Mouse (Mus musculus) left cerebral cortex, adult 8-10 months (tissue): ENCODE results near the gene Atoh7. TPM values are rescaled to one million over a fixed set of nuclear protein-coding genes. Genes with fewer than 3 reads are reported as not detected.
"Not testable (repeated sequence)": the region's sequence is repeated elsewhere in the genome, so short reads cannot be mapped to it uniquely, and the experiment has no call there.

Experiments
- DNase-seq, 2 experiments: peaks; one replicate each; pipeline ENCODE4 v3.0.0; 2022; ENCODE audit warnings: low spot score in 2 of 2
- total RNA-seq, 4 experiments: library from RNA; stranded (reverse); gene quantifications; 2 replicates each; pipeline ENCODE4 v1.2.4; 2022

Atoh7 gene
- 1 to 10 TPM; 1.7 to 2.8 (median 2.3) TPM for total RNA-seq

GRCm38 (mm10) chr10:63099521-63099920 is at the start of gene Atoh7:
TSS of gene Atoh7 (plus strand) at chr10:63099651.
- DNase-seq = peak in 1 of 2 experiments; percentile 75

DNA sequence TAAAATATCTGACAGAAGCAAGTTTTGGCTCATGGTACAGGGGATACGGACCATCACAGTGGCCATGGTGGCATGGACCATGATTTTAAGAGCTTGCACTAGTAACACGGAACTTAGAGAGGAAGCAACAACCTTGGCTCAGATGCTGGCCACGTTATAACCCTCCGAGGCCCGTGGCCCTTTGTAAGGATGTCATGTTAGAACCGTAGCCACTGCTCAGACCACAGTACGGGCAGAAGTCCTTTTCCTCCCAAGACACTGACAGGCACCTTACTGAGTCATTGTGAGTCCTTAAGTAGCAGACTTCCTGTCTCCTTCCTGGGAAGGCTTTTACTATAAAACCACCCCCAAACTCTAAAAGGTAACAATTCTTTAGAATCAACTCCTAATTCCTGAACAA is 48.2 kb upstream of the Atoh7 start:
- DNase-seq = no peak

DNA sequence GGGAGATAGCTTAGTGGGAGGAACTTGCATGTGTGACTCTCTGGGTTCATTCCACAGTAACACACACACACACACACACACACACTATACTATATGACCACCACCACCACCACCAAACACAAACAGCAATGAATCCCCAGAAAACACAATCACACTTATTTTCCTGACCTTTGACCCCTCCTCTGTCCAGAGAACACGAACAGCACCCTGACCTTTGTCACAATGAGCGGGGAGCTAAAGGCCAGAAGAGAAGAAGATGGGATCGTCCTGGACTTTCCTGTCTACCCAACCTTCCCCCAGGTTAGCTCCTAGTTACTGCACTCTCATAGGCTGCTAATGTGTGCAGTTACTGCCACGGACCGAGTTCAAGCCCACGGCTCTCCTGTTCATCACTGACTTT is 47.4 kb upstream of the Atoh7 start:
- no peak for DNase-seq

DNA sequence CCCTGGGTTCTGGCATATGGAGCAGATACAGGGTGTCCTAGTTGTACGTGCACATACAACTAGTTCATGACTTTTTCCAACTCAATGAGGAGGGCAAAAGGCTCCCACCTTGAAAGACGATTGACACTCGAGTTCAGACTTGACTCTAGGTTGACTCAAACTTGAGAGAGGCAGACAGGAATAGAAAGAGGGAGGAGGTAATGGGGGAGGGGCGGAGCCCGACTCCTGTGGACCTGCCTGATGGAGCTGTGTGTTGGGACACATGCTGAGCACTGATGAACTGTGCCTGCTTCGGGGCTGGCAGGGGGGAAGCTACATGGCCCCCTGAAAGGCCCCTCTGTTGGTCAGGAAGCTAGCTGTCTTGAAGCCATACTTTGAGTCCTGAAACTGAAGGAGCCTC is 46.4 kb upstream of the Atoh7 start:
- DNase-seq = no peak

DNA sequence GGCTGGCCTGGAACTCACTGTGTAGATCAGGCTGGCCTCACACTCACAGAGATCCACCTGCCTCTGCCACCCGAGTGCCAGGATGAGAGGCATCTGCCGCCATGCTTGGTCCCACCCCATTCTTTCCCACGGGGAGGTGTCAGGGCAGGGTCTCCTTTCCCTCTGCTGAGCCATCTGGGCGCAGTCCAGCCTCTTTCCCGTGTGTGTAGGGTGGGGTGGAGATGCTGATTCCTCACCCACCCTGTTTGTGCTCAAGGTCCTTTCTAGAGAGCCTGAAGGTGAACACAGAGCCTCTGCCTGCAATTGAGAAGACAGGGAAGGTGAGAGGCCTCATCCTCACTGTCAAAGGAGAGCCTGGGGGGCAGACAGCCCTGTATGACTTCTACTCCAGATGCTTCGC is 45.4 kb upstream of the Atoh7 start:
- DNase-seq = not testable (repeated sequence)

GRCm38 (mm10) chr10:63054586-63054985 is 44.9 kb upstream of the Atoh7 start:
- DNase-seq = no peak

DNA sequence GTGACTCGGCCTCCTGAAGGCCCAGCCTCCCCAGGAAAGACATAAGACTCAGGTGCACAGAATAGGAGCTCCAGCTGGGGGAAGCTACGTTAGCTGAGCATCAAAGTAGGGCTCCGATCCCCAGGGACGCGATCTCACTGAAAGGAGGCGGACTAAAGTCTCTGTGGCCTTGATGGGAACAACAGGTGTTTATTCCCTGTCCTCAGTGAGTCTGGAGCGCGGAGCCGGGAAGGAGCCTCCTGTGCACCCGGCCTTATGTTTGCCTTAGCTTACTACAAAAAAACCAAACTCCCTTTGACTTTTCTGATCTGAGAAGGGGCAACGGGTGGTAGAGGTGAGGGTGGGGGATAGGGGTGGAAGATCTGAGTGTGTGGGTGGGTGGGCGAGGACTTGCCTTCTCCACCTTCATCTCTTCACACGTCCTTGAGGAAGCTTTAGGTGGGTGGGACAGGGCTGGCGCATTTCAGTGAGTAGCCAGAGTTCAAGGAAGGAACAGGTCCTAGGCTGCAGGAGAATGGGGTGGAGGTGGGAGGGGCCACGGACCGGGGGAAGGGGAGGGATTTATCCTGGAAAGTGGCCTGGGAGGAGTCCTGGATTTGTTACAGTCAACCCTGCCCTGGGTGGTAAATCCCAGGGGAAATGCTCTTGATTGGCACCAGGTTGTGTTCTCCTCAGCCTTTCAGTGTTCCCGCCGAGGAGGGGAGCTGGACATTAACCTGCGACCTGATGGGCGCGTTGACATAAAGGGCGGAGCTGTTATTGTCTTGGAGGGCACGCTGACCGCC is 42.3 kb upstream of the Atoh7 start:
- no peak for DNase-seq

GRCm38 (mm10) chr10:63059862-63060261 is 39.6 kb upstream of the Atoh7 start, which contains the start of gene Pbld1:
TSS of gene Pbld1 (plus strand) at chr10:63060162.
- DNase-seq = no peak

DNA sequence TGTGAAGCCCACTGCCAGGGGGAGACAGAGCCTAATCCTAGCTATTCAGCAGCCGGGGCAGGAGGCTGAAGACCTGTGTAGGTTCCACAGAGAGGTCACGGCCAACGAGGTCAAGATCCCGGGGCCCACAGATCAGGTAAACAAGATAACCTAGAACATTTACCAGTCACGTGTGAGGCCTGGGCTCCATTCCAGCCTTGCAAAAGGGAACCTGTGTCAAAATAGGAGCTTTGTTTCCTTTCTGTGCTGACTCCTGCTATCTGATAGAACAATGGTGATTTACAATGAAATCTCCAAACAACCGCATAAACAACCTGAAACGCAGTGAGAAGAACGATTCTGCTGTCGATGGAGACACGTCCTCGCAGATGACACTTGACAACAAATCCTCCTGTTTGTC is 39.0 kb upstream of the Atoh7 start:
- no peak for DNase-seq

DNA sequence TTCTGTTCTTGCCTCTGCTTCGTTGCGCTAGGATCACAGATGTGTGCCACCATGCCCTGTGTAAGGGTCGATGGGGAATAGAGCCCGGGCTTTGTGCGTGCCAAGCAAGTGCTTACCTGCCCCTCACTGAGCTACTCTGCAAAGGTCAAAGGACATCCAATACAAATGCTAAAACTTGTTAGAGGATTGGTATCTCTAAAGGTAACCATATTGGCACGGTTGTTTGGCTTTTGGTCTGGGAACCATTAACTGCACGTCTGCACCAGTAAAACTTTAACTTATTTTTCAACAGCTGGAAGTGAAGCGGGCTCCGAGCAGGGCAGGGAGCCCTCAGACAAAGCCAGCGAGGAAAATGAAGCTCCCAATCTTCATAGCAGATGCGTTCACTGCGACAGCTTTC is 38.2 kb upstream of the Atoh7 start:
- no peak for DNase-seq

DNA sequence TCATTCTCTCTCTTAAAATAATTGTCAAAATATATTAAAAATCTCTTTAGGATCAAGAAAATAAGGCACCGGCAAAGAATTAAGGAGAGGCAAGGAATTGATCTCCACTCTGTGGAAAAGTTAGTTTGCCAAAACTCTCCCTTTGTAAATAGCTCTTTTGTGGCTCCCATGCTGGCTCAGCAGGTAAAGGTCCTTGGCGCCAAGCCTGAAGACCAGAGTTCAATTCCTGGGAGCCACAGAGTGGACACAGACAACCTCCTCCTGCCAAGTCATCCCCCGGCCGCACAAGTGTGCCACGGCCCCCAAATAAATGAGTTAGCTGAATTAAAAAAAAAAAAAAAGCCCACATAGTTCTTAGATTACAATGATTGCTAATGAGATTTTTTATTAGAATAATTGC is 36.8 kb upstream of the Atoh7 start:
- no peak for DNase-seq

DNA sequence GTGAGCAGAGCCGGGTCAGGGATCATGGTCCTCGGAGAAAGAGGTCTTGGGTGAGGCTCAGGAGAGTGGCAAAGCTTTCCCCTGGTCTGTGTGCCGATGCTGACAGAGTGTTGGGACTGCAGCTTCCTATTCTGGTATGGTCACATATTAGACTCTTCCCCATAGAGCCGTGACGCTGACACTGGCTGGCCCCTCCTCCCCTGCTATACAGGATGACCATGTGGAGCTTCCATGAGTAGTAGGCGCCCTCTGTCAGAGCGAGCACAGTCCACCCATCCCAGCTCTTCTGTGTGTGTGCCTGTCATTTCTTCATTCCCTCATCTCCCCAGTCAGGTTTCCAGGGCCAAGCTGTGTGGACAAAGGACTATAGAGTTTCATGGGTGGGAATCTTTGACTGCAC is 36.1 kb upstream of the Atoh7 start:
- no peak for DNase-seq

DNA sequence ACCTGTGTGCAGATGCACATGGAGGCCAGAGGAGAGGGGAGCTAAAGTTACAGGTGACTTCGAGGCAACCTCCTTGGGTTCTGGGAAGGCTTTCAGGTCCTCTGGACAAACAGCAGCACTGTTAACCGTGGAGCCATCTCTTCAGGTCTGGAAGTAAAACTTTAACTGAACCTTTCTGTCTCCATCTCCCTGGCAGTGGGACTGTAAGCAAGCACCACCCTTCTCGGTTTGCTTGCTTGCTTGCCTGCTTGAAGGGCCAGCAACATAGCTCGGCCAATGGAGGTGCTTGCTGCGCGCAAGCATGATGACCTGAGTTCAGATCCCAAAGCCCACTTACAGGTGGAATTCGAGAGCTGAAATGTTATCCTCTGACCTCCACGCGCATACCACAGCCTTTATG is 34.9 kb upstream of the Atoh7 start:
- no peak for DNase-seq

DNA sequence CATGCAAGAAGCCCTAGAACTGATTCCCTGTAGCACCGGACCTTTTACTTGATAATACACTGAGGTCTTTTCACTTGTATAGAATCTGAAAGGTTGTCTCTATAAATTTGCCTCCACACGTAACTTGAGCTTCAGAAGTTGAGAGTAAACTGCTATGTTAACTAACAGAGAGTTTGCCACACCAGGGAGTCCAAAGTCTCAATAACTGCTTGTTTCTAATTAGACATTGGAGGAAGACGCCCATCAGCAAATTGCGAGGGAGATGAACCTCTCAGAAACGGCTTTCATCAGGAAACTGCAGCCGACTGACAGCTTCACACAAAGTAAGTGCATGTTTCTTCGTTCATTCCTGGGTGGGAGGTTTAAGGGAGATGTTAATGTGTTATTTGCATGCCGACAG is 33.9 kb upstream of the Atoh7 start:
- no peak for DNase-seq

DNA sequence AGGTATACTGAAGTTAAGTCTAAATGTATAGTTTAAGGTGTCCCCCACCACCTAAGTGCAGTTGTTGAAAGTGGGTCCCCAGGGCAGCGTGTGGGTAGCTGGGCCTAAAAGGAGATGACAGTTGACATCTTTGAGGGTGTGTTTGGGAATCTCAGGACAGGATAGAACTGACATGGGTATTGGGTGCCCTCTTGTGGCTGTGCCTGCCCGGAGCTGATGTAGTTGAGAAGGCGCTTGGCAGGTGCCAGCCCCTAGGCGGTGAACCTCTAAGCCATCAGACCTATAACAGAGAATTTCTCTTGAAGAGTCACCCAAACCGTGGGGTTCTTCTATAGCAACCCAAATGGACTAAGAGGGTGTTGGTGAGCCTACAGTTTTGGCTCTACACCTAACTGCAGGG is 33.5 kb upstream of the Atoh7 start:
- DNase-seq = peak; percentile 39 to 69

- no peak for DNase-seq
Observed at GRCm38 (mm10) chr10:63086304-63086703, 13.1 kb upstream of the Atoh7 start.

GRCm38 (mm10) chr10:63089103-63089757 is 10.2 kb upstream of the Atoh7 start:
- DNase-seq = peak in 1 of 2 experiments; percentile 7

DNA sequence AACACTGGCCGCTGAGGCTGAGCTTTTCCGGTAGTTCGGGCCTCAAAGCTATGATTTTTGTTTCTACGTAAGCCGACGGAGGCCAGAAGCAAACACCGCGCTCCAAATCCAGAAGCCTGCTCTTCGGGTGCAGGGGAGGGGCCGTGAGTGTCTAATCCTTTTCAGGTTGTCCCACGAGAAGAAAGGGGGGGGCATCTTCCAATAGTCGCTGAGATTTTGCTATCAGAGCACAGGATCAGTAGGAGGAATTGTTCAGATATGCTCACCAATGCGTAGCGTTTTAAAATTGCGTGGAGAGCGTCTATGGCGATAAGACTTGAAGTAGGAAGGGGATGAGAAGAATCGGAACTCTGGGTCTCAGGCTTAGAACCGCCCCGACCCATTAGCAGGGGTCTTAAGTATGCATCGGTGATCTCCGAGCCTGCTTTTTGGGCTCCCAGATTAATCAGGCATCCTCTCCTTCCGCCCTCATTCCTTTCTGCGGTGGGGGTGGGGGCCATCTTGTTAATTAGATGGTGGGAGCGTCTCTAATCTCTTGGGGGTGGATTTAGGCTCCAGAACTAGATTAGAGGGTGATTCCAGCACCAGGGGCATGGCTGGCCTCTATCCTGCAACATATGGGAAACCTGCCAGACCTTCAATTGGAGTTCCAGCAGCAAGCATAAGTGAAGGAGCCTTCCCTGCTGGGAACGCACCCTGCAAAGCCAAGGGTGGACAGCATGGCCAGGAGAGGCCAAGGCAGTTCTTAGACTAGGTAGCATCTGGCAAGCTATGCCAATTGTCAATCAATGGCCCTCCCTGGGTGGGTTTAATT is 9.5 kb upstream of the Atoh7 start:
- peak in 1 of 2 experiments; percentile 11 for DNase-seq

DNA sequence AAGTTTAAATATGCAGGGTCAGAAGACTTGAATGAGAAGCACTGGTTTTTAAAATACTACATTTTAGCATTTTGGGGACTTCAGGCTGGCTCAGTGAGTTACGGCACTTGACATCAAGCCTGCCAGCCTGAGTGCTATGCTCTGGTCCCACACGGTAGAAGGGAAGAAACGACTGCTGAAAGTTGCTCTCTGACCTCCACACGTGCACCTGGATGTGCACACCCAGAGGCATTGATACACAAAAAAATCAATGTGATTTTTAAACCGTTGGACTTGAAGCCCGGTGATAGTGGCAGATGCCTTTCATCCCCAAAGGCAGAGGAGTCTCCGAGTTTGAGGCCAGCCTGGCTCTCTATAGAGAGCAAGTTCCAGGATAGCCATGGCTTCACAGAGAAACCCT is 7.5 kb upstream of the Atoh7 start:
- DNase-seq = no peak

DNA sequence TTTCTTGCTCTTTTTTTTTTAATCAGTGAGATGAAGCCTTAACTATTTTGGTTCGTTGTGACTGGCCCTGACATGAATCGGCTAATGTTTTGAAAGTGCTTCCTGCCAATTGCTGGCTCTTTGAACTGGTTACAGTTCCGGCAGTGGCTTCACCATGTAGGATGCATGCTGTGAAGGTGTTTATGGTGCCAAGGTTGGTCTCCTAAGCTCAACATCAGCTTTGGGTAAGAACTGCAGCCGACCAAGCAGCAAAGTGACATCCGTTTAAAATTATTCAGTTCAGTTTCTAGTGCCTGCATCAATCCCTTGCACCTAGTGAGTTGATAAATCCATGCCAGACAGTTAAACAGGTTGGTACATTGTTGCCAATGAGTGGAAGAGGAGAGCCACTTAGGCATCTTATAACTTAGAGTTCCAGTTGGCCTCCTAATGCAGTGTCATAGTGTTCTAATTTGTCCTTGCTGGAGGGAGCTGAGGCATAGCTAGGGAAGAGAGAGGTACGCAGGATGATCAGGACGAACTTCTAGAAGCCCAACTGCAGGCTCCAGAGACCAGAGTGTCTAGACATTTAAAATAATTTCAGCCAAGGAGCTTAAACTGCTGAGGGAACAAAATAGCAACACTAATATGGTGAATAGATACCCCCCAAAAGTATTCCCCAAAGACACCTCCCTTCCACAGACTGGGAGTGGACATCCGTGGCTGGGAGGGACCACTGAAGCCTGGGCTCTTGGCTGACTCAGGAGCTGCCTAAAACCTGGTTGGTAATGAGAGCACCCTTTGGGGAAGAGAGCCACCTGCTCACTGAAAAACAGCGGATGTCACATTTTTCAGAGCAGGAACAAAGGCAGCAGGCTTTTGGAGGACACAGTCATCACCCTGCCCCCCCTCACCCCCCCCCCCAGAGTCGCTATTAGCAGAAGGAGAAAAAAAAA is 6.6 kb upstream of the Atoh7 start:
- DNase-seq = no peak

GRCm38 (mm10) chr10:63096757-63097156 is 2.7 kb upstream of the Atoh7 start:
- DNase-seq = no peak
